Mouse (Mus musculus): Measurements from ENCODE around the gene Gm45717.

DNA sequence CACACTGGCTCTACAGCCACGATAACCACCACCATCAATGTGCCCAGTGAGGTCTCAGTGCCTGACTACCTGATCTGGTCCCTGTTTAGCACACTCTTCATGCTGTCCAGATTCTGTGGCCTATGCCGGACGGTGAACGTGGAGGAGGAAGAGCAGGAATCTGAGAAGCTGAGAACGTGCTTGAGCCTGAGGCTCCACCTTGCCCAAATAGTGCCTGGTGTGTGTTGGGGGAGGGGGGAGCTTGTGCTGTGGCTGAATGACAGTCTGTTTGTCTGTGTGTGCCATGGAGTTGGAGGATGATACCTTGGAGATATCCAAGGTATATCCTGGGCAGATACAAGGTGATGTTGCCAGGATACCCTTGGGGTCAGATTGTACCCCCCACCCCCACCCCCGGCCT, 34.4 kb upstream of the Gm45717 start:
- TF ChIP-seq CTCF (conservative IDR thresholded peaks at IDR 0.05; ENCODE audit: insufficient read depth, insufficient read length, low read depth, low read length) (no peak), POLR2A (IDR thresholded peaks at IDR 0.05; ENCODE audit: low read depth, low read length) (no peak)
